13 mouse cellular contexts compared by ENCODE assay signal in genomic region chrX:142928430-142928829, GRCm38 (mm10).
"Had no signal": no experiment of that assay in that cellular context is flagged by ENCODE, and none has a peak within 500 bp of the region (broad histone marks: within the 10 kb centered on the region; RNA-seq: fewer than 3 reads in every experiment).

No protein-coding gene starts in this region.

- ATAC-seq: midbrain, embryonic 15.5 days had no signal

- DNase-seq: kidney, adult 11 months; kidney, adult 9 months; kidney, postnatal 14 days; kidney, postnatal 4 days; layer of hippocampus, postnatal 36 days; liver, embryonic 13.5 days; lung, adult 2 months; lung, postnatal 14 days; lung, postnatal 4 days; right cerebral cortex, postnatal 4 days; spleen, adult 18-20 months; thymus, postnatal 25 days had no signal
